Mouse (Mus musculus): Measurements from ENCODE around the gene Fam110a.

Fam110a gene

GRCm38 (mm10) chr2:151925715-151926114 is 54.3 kb downstream of the Fam110a start:
- DNase-seq = no peak

- DNase-seq = no peak
Measured at GRCm38 (mm10) chr2:151924276-151924675, 55.7 kb downstream of the Fam110a start.

- no peak for DNase-seq
Measured at GRCm38 (mm10) chr2:151921596-151921995, 58.4 kb downstream of the Fam110a start.

GRCm38 (mm10) chr2:151921068-151921467 is 59.0 kb downstream of the Fam110a start:
- no peak for DNase-seq
